Mouse (Mus musculus) C2C12 (cell line): Measurements from ENCODE around the gene Ank3. TPM values are rescaled to one million over a fixed set of nuclear protein-coding genes. Genes with fewer than 3 reads are reported as not detected.

Source experiments
- H3K27me3 ChIP-seq: one replicate; pipeline ENCODE4 v1.6.1; 2011; ENCODE audit not compliant: control insufficient read depth, insufficient read depth, insufficient read length
- H3K36me3 ChIP-seq: one replicate; pipeline ENCODE4 v1.6.1; 2011; ENCODE audit not compliant: control insufficient read depth, insufficient read depth
- H3K4me3 ChIP-seq: one replicate; pipeline ENCODE4 v1.5.1; 2011; ENCODE audit warnings: mild to moderate bottlenecking, control low read depth; ENCODE audit not compliant: poor library complexity, insufficient read depth, severe bottlenecking
- H3K79me2 ChIP-seq: one replicate; pipeline ENCODE4 v1.6.1; 2011; ENCODE audit not compliant: control insufficient read depth, insufficient read depth
- H3K79me3 ChIP-seq: one replicate; pipeline ENCODE4 v1.6.1; 2011; ENCODE audit warnings: low read depth, control low read depth
- H3ac ChIP-seq: one replicate; pipeline ENCODE3; 2011; ENCODE audit warnings: low read depth; ENCODE audit not compliant: control insufficient read depth, insufficient read length
- CEBPB ChIP-seq: IDR thresholded peaks from one replicate; pipeline ENCODE4 v1.6.1; 2011; ENCODE audit warnings: low read depth, mild to moderate bottlenecking, control low read depth, moderate library complexity
- CTCF ChIP-seq: IDR thresholded peaks from one replicate; pipeline ENCODE4 v1.5.1; 2011; ENCODE audit not compliant: control insufficient read depth, insufficient read depth, insufficient read length
- FOSL1 ChIP-seq: IDR thresholded peaks from one replicate; pipeline ENCODE4 v1.8.0; 2011; ENCODE audit warnings: mild to moderate bottlenecking, low read length; ENCODE audit not compliant: poor library complexity, insufficient read depth, severe bottlenecking
- MAX ChIP-seq: IDR thresholded peaks from one replicate; pipeline ENCODE4 v1.6.1; 2011; ENCODE audit warnings: mild to moderate bottlenecking, control low read depth
- MYOD1 ChIP-seq: IDR thresholded peaks from one replicate; pipeline ENCODE4 v1.6.1; 2011; ENCODE audit warnings: low read depth; ENCODE audit not compliant: control insufficient read depth, insufficient read length
- MYOG ChIP-seq: IDR thresholded peaks from one replicate; pipeline ENCODE4 v1.6.1; 2011; ENCODE audit not compliant: control insufficient read depth, insufficient read length; ENCODE audit errors: extremely low read depth
- USF1 ChIP-seq: IDR thresholded peaks from one replicate; pipeline ENCODE4 v1.6.1; 2011; ENCODE audit warnings: low read depth, mild to moderate bottlenecking, control low read depth, moderate library complexity
- polyA plus RNA-seq: library from polyadenylated mRNA; unstranded; fragments of >200 nt; fragmentation: generic; extraction: Trizol; gene quantifications from one replicate; pipeline ENCODE4 v1.2.1, GENCODE M21; 2012; ENCODE audit warnings: missing spikeins

Gene Ank3
- polyA plus RNA-seq, 1 experiment, result 9.8 TPM

DNA sequence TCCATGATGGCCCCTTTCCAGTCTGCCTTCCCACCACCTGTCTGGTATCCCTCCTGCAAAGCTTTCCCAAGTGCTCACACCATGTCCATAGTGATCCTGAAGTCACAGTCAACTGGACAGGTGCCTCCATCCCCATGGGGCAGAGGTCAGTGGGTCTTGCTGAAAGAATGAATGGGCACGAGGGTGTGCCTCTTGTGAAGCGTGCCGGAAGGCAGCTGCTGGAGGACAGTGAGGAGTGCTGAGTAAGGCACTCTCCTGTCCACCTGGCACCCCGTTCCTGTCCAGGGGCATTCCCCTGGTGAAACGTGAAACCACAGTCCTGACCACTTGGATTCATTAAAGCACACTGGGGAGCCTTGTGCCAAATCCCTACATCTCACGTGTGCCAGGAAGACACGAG lies 337.7 kb downstream of the Ank3 start:
- Histone ChIP-seq H3K36me3 (no peaks in the 10 kb centered on the region), H3K79me3 (no peaks in the 10 kb centered on the region), H3ac (no peak overlapping the region), H3K27me3 (no peaks in the 10 kb centered on the region), H3K4me3 (no peak overlapping the region), H3K79me2 (no peaks in the 10 kb centered on the region)
- no peak for TF ChIP-seq FOSL1
- TF ChIP-seq MAX, result no peak
- no peak for TF ChIP-seq CEBPB
- no peak for TF ChIP-seq MYOD1
- TF ChIP-seq CTCF, result no peak
- no peak for TF ChIP-seq MYOG
- TF ChIP-seq USF1, result no peak

GRCm38 (mm10) chr10:69738741-69739271 lies 340.2 kb downstream of the Ank3 start:
- TF ChIP-seq MAX (no peak), FOSL1 (no peak), CEBPB (no peak), MYOG (no peak), USF1 (no peak), MYOD1 (no peak), CTCF (no peak)
- Histone ChIP-seq H3K79me3 (no peaks in the 10 kb centered on the region), H3K36me3 (no peaks in the 10 kb centered on the region), H3K4me3 (no peak overlapping the region), H3K79me2 (no peaks in the 10 kb centered on the region), H3ac (no peak overlapping the region), H3K27me3 (no peaks in the 10 kb centered on the region)

DNA sequence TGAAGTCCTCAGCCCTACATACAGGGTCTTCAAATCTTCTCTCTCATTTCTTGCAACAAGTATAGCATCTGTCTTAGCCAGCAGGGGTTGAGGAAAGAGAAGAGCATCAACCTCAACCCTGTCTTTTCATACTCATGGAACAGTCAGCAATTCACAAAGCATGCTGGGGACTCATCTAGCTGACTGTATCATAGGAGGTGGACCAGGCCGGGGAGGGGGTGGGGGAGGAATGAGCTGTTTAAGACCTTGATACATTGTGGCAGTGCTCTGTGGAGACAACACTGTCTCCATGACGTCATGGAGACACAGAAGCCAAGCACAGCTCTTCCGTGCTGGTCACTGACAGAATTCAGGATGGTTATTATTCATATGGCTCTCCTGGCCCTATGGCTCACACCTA lies 344.0 kb downstream of the Ank3 start:
- H3K79me2 ChIP-seq, result no peaks in the 10 kb centered on the region
- no peaks in the 10 kb centered on the region for H3K27me3 ChIP-seq
- H3K79me3 ChIP-seq, result no peaks in the 10 kb centered on the region
- H3ac ChIP-seq, result no peak overlapping the region
- no peak overlapping the region for H3K4me3 ChIP-seq
- no peaks in the 10 kb centered on the region for H3K36me3 ChIP-seq
- TF ChIP-seq CTCF (no peak), CEBPB (no peak), FOSL1 (no peak), MYOG (no peak), MAX (no peak), USF1 (no peak), MYOD1 (no peak)

DNA sequence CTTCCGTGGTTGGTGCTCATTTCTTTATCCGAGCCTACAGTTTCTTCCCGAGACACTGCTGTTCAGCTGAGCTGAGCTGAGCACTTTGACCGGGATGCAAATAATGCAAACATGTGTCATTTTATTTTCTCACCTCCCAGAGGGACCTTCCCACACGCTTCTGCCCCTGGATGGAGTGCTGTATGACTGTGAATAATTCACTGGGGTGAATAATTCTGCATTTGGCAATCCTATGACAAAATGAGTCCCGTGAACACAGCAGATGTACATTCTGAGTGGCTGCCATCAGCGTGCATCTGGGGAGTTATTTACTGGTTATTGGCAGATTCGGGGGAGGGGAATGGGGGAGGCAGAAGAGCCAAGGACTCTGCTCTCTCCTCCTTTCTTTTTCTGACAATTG lies 345.6 kb downstream of the Ank3 start:
- Histone ChIP-seq H3K36me3 (no peaks in the 10 kb centered on the region), H3K79me3 (no peaks in the 10 kb centered on the region), H3K4me3 (no peak overlapping the region), H3K79me2 (no peaks in the 10 kb centered on the region), H3K27me3 (no peaks in the 10 kb centered on the region), H3ac (no peak overlapping the region)
- no peak for TF ChIP-seq MYOG
- TF ChIP-seq USF1, result no peak
- no peak for TF ChIP-seq CTCF
- no peak for TF ChIP-seq MYOD1
- TF ChIP-seq MAX, result no peak
- TF ChIP-seq FOSL1, result no peak
- no peak for TF ChIP-seq CEBPB

GRCm38 (mm10) chr10:69744871-69745270 lies 346.3 kb downstream of the Ank3 start:
- Histone ChIP-seq H3K79me3 (no peaks in the 10 kb centered on the region), H3K36me3 (no peaks in the 10 kb centered on the region), H3K27me3 (no peaks in the 10 kb centered on the region), H3K4me3 (no peak overlapping the region), H3K79me2 (no peaks in the 10 kb centered on the region), H3ac (no peak overlapping the region)
- TF ChIP-seq FOSL1 (no peak), USF1 (no peak), CEBPB (no peak), MYOD1 (no peak), MAX (no peak), MYOG (no peak), CTCF (no peak)

GRCm38 (mm10) chr10:69746322-69746721 lies 347.7 kb downstream of the Ank3 start:
- Histone ChIP-seq H3K36me3 (no peaks in the 10 kb centered on the region), H3K27me3 (no peaks in the 10 kb centered on the region), H3ac (no peak overlapping the region), H3K79me3 (no peaks in the 10 kb centered on the region), H3K4me3 (no peak overlapping the region), H3K79me2 (no peaks in the 10 kb centered on the region)
- TF ChIP-seq CEBPB (no peak), MYOG (no peak), MYOD1 (no peak), MAX (no peak), CTCF (no peak), FOSL1 (no peak)
